Comparison of ENCODE assay signal across 11 mouse cellular contexts in genomic region chr10:118011687-118012567, GRCm38 (mm10).
DNase-seq lines count a peak whose midpoint lies in the region; TF ChIP-seq lines count a peak whose summit lies in the region.
"Had no signal": no experiment of that assay in that cellular context is flagged by ENCODE, and none has a peak within 500 bp of the region (broad histone marks: within the 10 kb centered on the region; RNA-seq: fewer than 3 reads in every experiment).

No protein-coding gene starts in this region.

- intact Hi-C loops in heart, postnatal 25 days (cut with DNase I), result loop anchor here (5.0 kb wide), 1 partner anchor 35 kb away; no protein-coding TSS in a partner anchor
- intact Hi-C loops in left cerebral cortex, adult 2 months (cut with DNase I), result no loop called here

- H3K27ac ChIP-seq in left cerebral cortex, adult 2 months, result no peak overlapping the region
- H3K27ac ChIP-seq: hindbrain, embryonic 15.5 days had no signal

- DNase-seq in heart, adult 11 months, result peak; percentile 97
- DNase-seq in heart, postnatal 25 days (ENCODE audit: low spot score), result no peak
- DNase-seq in R1 (ENCODE audit: low read depth, low spot score), result peak; percentile 56
- DNase-seq in kidney, adult 11 months, result peak; percentile 24
- DNase-seq in lung, postnatal 25 days (ENCODE audit: low spot score), result peak; percentile 60
- DNase-seq in left cerebral cortex, adult 8-10 months (ENCODE audit: low spot score in 2 of 2), result no peak
- DNase-seq in spleen, adult 12 weeks (ENCODE audit: low spot score), result no peak
- no peak for DNase-seq in left cerebral cortex, adult 2 months (ENCODE audit: extremely low spot score in 1 of 2, low spot score in 2 of 2)
- DNase-seq: cerebellum, adult 18-20 months; left cerebral cortex, postnatal 4 days had no signal

- TF ChIP-seq CTCF in left cerebral cortex, adult 2 months (IDR thresholded peaks at IDR 0.05), result no peak

- H3K4me3 ChIP-seq in left cerebral cortex, adult 2 months, result no peak overlapping the region
- H3K4me3 ChIP-seq: hindbrain, embryonic 15.5 days had no signal

Comparison
In these comparisons a context has a peak if more than half of its experiments do, and no peak if none do; other contexts are left out.
1. DNase-seq: peak in heart, adult 11 months (single experiment), R1 (single experiment), kidney, adult 11 months (single experiment) and lung, postnatal 25 days (single experiment); none in heart, postnatal 25 days (single experiment), left cerebral cortex, adult 8-10 months (0 of 2), spleen, adult 12 weeks (single experiment) and left cerebral cortex, adult 2 months (0 of 2).